Mouse (Mus musculus): ENCODE data around the gene Cnnm3.

DNA sequence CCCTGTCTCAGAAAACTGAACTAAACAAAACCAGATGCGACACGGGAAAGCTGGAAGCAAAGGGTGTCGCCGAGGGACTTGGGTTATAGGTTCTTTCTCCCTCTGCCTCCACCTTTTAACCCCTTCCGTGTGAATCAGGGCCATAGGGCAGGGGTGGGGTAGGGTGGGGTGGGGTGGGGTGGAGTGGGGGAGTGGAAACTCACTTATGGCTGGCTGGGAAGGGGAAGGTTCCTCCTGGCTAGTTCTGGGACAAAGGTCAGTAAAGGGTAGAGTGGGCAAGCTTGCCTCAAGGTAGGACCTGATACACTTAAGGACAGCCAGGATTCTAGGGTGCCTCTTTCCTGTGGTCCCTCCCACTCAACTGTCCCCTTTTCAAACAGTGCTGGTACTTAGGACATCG lies 18.4 kb upstream of the Cnnm3 start:
- TF ChIP-seq MAFK (IDR thresholded peaks at IDR 0.05; ENCODE audit: insufficient read depth, low read depth, low read length) (no peak), HCFC1 (IDR thresholded peaks at IDR 0.05; ENCODE audit: borderline replicate concordance, insufficient read depth, low read length) (no peak)
